9 mouse cellular contexts compared by ENCODE assay signal in the genomic region with DNA sequence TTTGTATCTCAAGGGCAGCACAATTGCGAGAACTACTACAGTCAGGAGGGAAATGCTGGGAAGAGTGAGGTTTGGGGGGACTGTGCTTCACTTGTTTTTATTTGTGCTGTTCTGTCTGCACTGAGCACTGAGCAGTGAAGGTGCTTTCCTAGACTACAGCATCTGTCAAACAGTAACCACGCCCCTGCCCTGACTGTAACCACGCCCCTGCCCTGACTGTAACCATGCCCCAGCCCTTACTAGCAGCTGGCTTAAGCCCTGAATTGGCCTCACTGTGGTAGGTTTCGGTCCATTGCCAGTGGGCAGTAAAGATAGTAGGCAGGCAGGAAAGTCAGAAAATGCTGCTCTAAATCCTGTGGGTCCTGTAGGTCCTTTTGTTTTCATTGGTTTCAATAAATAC.
DNase-seq lines count a peak whose midpoint lies in the region; ATAC-seq and TF ChIP-seq lines count a peak whose summit lies in the region.
"Had no signal": no experiment of that assay in that cellular context is flagged by ENCODE, and none has a peak within 500 bp of the region (broad histone marks: within the 10 kb centered on the region; RNA-seq: fewer than 3 reads in every experiment).

No protein-coding gene starts in this region.

- no peaks in the 10 kb centered on the region for H3K79me2 ChIP-seq in myocyte (ENCODE audit: control insufficient read depth, insufficient read depth)

- no peak overlapping the region for H3K9ac ChIP-seq in intestine, embryonic 15.5 days
- H3K9ac ChIP-seq in intestine, postnatal 0 days (ENCODE audit: low read depth, low read length): no peak overlapping the region

- H3K36me3 ChIP-seq in intestine, embryonic 15.5 days: no peaks in the 10 kb centered on the region
- no peaks in the 10 kb centered on the region for H3K36me3 ChIP-seq in intestine, postnatal 0 days (ENCODE audit: control insufficient read depth, insufficient read depth)
- H3K36me3 ChIP-seq in kidney, adult 2 months (ENCODE audit: control insufficient read depth, insufficient read depth, low read length): no peaks in the 10 kb centered on the region
- H3K36me3 ChIP-seq in myocyte (ENCODE audit: control insufficient read depth, insufficient read depth): no peaks in the 10 kb centered on the region

- intact Hi-C loops in left cerebral cortex, postnatal 25 days (cut with DNase I): no loop called here

- H3K4me2 ChIP-seq in intestine, embryonic 15.5 days (replicated peaks): no peak overlapping the region
- H3K4me2 ChIP-seq in intestine, postnatal 0 days (replicated peaks; ENCODE audit: low read depth): no peak overlapping the region
- H3K4me2 ChIP-seq in myocyte (ENCODE audit: low read depth): no peak overlapping the region

- H3K9me3 ChIP-seq in intestine, embryonic 15.5 days: no peaks in the 10 kb centered on the region
- H3K9me3 ChIP-seq in intestine, postnatal 0 days (ENCODE audit: control insufficient read depth): no peaks in the 10 kb centered on the region

- H3K4me1 ChIP-seq in intestine, embryonic 15.5 days (replicated peaks): peaks cover 2% of the 10 kb centered on the region; the same call in 1 of the 2 replicates
- H3K4me1 ChIP-seq in intestine, postnatal 0 days (replicated peaks; ENCODE audit: control insufficient read depth, insufficient read depth, low read length): no peaks in the 10 kb centered on the region
- H3K4me1 ChIP-seq in kidney, adult 2 months (ENCODE audit: control insufficient read depth, insufficient read depth, low read length): no peaks in the 10 kb centered on the region

- TF ChIP-seq CTCF in intestine, postnatal 0 days (IDR thresholded peaks at IDR 0.05; ENCODE audit: low read depth): no peak
- TF ChIP-seq CTCF in kidney, adult 2 months (conservative IDR thresholded peaks at IDR 0.05; ENCODE audit: insufficient read depth, insufficient read length, low read depth, low read length): no peak

- DNase-seq in R1 (ENCODE audit: low read depth, low spot score): peak; percentile 19
- peak; percentile 48 for DNase-seq in kidney, adult 2 months
- no peak for DNase-seq in left cerebral cortex, postnatal 25 days (ENCODE audit: low spot score in 2 of 2)
- no peak for DNase-seq in adrenal gland, postnatal 25 days
- no peak for DNase-seq in frontal cortex, postnatal 14 days (ENCODE audit: low spot score in 2 of 2)
- DNase-seq: cerebellum, adult 18-20 months had no signal

- no peak for TF ChIP-seq POLR2A in kidney, adult 2 months (IDR thresholded peaks at IDR 0.05; ENCODE audit: low read depth, low read length)
- no peak for TF ChIP-seq POLR2A in myocyte (IDR thresholded peaks at IDR 0.05; ENCODE audit: insufficient read length, low read depth)

- H3K4me3 ChIP-seq in intestine, embryonic 15.5 days (replicated peaks): no peak overlapping the region
- H3K4me3 ChIP-seq in intestine, postnatal 0 days (ENCODE audit: low read depth, low read length): no peak overlapping the region
- H3K4me3 ChIP-seq in kidney, adult 2 months (ENCODE audit: insufficient read depth, low read depth, low read length): no peak overlapping the region
- no peak overlapping the region for H3K4me3 ChIP-seq in myocyte

- H3K27ac ChIP-seq in intestine, embryonic 15.5 days: no peak overlapping the region
- H3K27ac ChIP-seq in intestine, postnatal 0 days (ENCODE audit: low read depth, low read length): no peak overlapping the region
- no peak overlapping the region for H3K27ac ChIP-seq in kidney, adult 2 months (ENCODE audit: insufficient read depth, low read depth, low read length)

- 59% methylated on average over 4 of the region's 4 CpGs for WGBS in intestine, embryonic 15.5 days
- 49% methylated on average over 4 of the region's 4 CpGs for WGBS in intestine, postnatal 0 days
- 52% methylated on average over 4 of the region's 4 CpGs for WGBS in kidney, adult 2 months

- peak; percentile 67; the same call in 1 of the 2 replicates for ATAC-seq in intestine, embryonic 15.5 days
- ATAC-seq in intestine, postnatal 0 days: no peak

- H3K27me3 ChIP-seq in intestine, embryonic 15.5 days (replicated peaks): no peaks in the 10 kb centered on the region
- no peaks in the 10 kb centered on the region for H3K27me3 ChIP-seq in intestine, postnatal 0 days (replicated peaks; ENCODE audit: control insufficient read depth, insufficient read depth, low read length)
- no peaks in the 10 kb centered on the region for H3K27me3 ChIP-seq in kidney, adult 2 months (replicated peaks; ENCODE audit: control insufficient read depth, insufficient read depth, low read length)
- H3K27me3 ChIP-seq in myocyte (ENCODE audit: control insufficient read depth, insufficient read depth, insufficient read length): no peaks in the 10 kb centered on the region

- no peak overlapping the region for H3ac ChIP-seq in myocyte (ENCODE audit: control insufficient read depth, insufficient read length)

TF ChIP-seq in myocyte, 11 proteins besides CTCF, POLR2A, EP300 and RAD21:
- TF ChIP-seq MYOD1 (IDR thresholded peaks at IDR 0.05; ENCODE audit: control insufficient read depth in 1 of 3, insufficient read length in 2 of 3, low read depth in 2 of 3) (peak in 1 of 3 experiments; percentile 54), MAX (IDR thresholded peaks at IDR 0.05; ENCODE audit: low read depth) (no peak), MYOG (IDR thresholded peaks at IDR 0.05; ENCODE audit: control insufficient read depth in 1 of 3, insufficient read depth in 1 of 3, insufficient read length in 2 of 3, low read depth in 2 of 3) (peak in 2 of 3 experiments; percentile 18 to 61)

Comparison
In these comparisons a context has a peak if more than half of its experiments do, and no peak if none do; other contexts are left out.
1. DNase-seq: peak in R1 (single experiment) and kidney, adult 2 months (single experiment); none in left cerebral cortex, postnatal 25 days (0 of 2), adrenal gland, postnatal 25 days (single experiment) and frontal cortex, postnatal 14 days (0 of 2).